Mouse (Mus musculus): Measurements from ENCODE around the gene Prss57.

DNA sequence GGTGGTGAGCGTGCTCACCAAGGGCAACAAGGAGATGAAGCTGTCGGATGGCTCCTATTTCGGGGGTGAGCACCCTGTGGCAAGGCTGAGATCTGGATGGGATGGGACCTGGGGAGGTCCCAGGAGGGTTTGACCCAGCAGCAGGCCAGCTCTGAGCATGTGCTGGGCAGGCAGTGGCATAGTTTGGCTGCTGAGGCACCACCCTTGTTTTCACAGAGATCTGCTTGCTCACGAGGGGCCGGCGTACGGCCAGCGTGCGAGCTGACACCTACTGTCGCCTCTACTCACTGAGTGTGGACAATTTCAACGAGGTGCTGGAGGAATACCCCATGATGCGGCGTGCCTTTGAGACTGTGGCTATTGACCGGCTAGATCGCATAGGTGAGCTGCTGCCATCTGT, 56.9 kb downstream of the Prss57 start:
- TF ChIP-seq CTCF (conservative IDR thresholded peaks at IDR 0.05; ENCODE audit: insufficient read depth, insufficient read length, low read depth, low read length): no peak
- TF ChIP-seq POLR2A (IDR thresholded peaks at IDR 0.05; ENCODE audit: low read depth, low read length): no peak
